Mouse (Mus musculus): ENCODE data around the gene Tmem189. TPM values are rescaled to one million over a fixed set of nuclear protein-coding genes. Genes with fewer than 3 reads are reported as not detected.

Gene Tmem189
- polyA plus RNA-seq, 1 experiment, result 288 TPM

DNA sequence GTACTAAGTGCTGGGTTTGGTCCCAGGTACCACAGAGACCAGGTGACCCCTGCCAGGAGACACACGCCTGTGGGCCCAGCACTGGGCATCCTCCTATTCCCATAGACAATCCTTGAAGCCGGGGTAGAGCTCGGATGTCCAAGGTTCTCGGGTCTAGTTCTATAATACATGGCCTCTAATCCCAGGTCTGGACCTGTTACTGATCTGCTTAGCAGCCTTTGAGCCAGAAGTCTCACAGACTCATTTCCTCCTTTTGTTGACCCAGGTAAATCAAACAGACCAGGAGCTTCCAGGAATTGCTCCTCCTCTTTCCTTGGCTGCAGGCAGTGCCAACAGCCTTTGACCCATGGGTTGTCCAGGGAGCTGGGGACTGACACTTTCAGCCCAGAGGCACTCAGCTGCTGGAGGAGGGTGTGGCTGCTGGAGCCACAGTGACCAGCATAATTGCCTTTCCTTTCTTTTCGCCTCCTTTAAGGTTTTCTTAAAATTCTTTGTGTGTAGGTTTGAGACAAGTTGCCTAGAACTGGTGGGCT, 18.5 kb downstream of the Tmem189 start:
- Histone ChIP-seq H3K27me3 (replicated peaks; ENCODE audit: control insufficient read depth, insufficient read depth, low read length) (no peaks in the 10 kb centered on the region), H3K4me3 (ENCODE audit: insufficient read depth, low read depth, low read length) (no peak overlapping the region), H3K36me3 (ENCODE audit: control insufficient read depth, insufficient read depth, low read length) (no peaks in the 10 kb centered on the region), H3K27ac (ENCODE audit: insufficient read depth, low read depth, low read length) (peak overlapping the region; percentile 90), H3K4me1 (ENCODE audit: control insufficient read depth, insufficient read depth, low read length) (peaks cover 25% of the 10 kb centered on the region)
- peak; percentile 95 for DNase-seq
- TF ChIP-seq POLR2A (IDR thresholded peaks at IDR 0.05; ENCODE audit: low read depth, low read length) (no peak), CTCF (conservative IDR thresholded peaks at IDR 0.05; ENCODE audit: insufficient read depth, insufficient read length, low read depth, low read length) (no peak)
- 43% methylated on average over 5 of the region's 5 CpGs for WGBS

DNA sequence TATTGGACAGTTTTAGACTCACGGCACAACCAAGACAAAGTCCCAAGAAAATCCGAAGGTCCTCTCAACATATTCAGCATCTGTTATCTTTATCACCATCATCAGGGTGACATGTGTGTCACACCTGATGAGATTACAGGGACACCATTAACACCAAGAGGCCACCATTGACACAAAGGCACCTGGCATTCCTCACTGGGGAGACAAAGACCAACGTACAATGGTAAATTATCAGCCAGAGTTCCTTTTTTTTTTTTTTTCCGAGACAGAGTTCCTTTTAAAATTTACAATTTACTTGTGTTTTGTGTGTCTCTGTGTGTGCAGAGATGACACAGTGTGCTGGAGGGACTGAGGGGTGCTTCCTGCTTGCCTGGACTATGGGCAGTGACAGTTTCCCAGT, 20.2 kb downstream of the Tmem189 start:
- TF ChIP-seq CTCF (conservative IDR thresholded peaks at IDR 0.05; ENCODE audit: insufficient read depth, insufficient read length, low read depth, low read length) (no peak), POLR2A (IDR thresholded peaks at IDR 0.05; ENCODE audit: low read depth, low read length) (no peak)
- H3K36me3 ChIP-seq (ENCODE audit: control insufficient read depth, insufficient read depth, low read length), result no peaks in the 10 kb centered on the region
- 44% methylated on average over 4 of the region's 4 CpGs for WGBS
- peaks cover 25% of the 10 kb centered on the region for H3K4me1 ChIP-seq (ENCODE audit: control insufficient read depth, insufficient read depth, low read length)
- DNase-seq, result peak; percentile 56
- H3K4me3 ChIP-seq (ENCODE audit: insufficient read depth, low read depth, low read length), result no peak overlapping the region
- H3K27ac ChIP-seq (ENCODE audit: insufficient read depth, low read depth, low read length), result peak overlapping the region; percentile 46
- no peaks in the 10 kb centered on the region for H3K27me3 ChIP-seq (replicated peaks; ENCODE audit: control insufficient read depth, insufficient read depth, low read length)

DNA sequence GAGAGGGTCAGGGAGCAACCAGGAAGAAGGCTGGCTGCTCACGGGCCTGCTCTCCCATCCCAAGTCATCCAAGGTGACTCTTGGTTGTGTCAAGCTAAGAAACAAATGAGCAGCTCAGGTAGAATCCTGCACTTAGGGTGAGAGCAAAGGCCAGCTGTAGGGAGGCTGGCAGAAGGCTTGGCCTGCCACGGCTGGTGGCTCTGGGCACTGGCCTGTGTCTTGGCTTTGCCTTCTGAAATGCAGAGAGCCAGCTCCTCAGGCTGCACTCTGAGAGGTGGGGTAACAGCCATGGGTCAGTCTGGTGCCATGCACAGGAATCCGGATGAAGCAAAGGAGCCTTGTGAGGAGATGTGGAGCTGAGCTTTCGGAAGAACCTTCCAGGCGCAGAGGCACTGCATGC, 21.2 kb downstream of the Tmem189 start:
- Histone ChIP-seq H3K27me3 (replicated peaks; ENCODE audit: control insufficient read depth, insufficient read depth, low read length) (no peaks in the 10 kb centered on the region), H3K4me3 (ENCODE audit: insufficient read depth, low read depth, low read length) (no peak overlapping the region), H3K36me3 (ENCODE audit: control insufficient read depth, insufficient read depth, low read length) (no peaks in the 10 kb centered on the region), H3K27ac (ENCODE audit: insufficient read depth, low read depth, low read length) (peak overlapping the region; percentile 82), H3K4me1 (ENCODE audit: control insufficient read depth, insufficient read depth, low read length) (peaks cover 25% of the 10 kb centered on the region)
- 53% methylated on average over 5 of the region's 5 CpGs for WGBS
- peak; percentile 92 for DNase-seq
- TF ChIP-seq POLR2A (IDR thresholded peaks at IDR 0.05; ENCODE audit: low read depth, low read length) (no peak), CTCF (conservative IDR thresholded peaks at IDR 0.05; ENCODE audit: insufficient read depth, insufficient read length, low read depth, low read length) (no peak)

DNA sequence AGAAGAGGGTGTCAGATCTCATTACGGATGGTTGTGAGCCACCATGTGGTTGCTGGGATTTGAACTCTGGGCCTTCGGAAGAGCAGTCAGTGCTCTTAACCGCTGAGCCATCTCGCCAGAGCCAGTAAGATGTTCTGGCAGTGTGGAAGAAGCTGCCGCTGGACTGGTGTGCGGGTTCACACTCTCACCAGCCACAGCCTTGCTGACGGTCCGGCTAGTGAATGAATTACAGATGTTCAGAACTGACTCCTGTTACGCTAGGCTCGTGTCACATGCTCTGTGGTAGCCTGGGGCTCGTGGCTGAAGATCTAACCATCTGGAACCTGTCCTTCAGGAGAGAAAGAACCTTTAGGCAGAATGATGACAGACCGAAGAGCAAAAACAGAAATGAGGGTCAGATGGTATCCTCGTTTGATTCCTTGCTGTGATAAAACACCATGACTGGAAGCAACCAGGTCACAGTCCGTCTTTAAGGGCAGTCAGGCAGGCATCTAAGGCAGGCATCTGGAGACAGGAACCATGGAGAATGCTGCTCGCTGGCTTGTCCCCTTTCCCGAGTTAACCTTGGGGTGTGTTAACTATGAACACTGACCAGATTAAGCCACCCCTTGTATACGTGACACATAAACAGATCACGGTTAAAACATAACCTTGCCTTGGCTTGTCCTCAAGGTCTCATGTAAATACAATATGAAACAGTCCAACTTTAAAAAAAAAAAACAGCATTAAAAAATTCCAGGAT, 23.5 kb downstream of the Tmem189 start:
- peak; percentile 95 for DNase-seq
- WGBS, result 46% methylated on average over 18 of the region's 18 CpGs
- Histone ChIP-seq H3K4me1 (ENCODE audit: control insufficient read depth, insufficient read depth, low read length) (peaks cover 20% of the 10 kb centered on the region), H3K27ac (ENCODE audit: insufficient read depth, low read depth, low read length) (peak overlapping the region; percentile 89), H3K36me3 (ENCODE audit: control insufficient read depth, insufficient read depth, low read length) (no peaks in the 10 kb centered on the region), H3K27me3 (replicated peaks; ENCODE audit: control insufficient read depth, insufficient read depth, low read length) (no peaks in the 10 kb centered on the region), H3K4me3 (ENCODE audit: insufficient read depth, low read depth, low read length) (no peak overlapping the region)
- no peak for TF ChIP-seq CTCF (conservative IDR thresholded peaks at IDR 0.05; ENCODE audit: insufficient read depth, insufficient read length, low read depth, low read length)

DNA sequence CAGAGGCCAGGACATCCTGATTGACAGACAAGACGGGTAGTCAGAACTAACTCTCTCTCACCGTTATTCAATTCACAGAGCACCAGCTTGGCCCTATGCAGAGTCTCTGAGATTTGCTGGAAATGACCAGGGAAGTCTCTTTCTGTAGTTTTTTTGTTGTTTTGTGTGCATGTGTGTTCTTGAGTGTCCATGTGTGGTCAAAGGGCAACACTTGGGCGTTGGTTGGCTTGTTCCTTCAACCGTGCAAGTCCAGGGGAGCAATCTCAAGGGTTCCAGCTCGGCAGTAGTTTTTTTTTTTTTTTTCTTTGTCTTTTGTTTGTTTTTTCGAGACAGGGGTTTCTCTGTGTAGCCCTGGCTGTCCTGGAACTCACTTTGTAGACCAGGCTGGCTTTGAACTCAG, 26.9 kb downstream of the Tmem189 start:
- H3K4me3 ChIP-seq (ENCODE audit: insufficient read depth, low read depth, low read length), result peak overlapping the region; percentile 51; the same call in 1 of the 2 replicates
- H3K27ac ChIP-seq (ENCODE audit: insufficient read depth, low read depth, low read length), result peak overlapping the region; percentile 58
- H3K36me3 ChIP-seq (ENCODE audit: control insufficient read depth, insufficient read depth, low read length), result no peaks in the 10 kb centered on the region
- peak; percentile 89 for DNase-seq
- 46% methylated on average over 6 of the region's 6 CpGs for WGBS
- H3K4me1 ChIP-seq (ENCODE audit: control insufficient read depth, insufficient read depth, low read length), result peaks cover 21% of the 10 kb centered on the region
- TF ChIP-seq CTCF (conservative IDR thresholded peaks at IDR 0.05; ENCODE audit: insufficient read depth, insufficient read length, low read depth, low read length) (no peak), POLR2A (IDR thresholded peaks at IDR 0.05; ENCODE audit: low read depth, low read length) (no peak)
- H3K27me3 ChIP-seq (replicated peaks; ENCODE audit: control insufficient read depth, insufficient read depth, low read length), result no peaks in the 10 kb centered on the region

DNA sequence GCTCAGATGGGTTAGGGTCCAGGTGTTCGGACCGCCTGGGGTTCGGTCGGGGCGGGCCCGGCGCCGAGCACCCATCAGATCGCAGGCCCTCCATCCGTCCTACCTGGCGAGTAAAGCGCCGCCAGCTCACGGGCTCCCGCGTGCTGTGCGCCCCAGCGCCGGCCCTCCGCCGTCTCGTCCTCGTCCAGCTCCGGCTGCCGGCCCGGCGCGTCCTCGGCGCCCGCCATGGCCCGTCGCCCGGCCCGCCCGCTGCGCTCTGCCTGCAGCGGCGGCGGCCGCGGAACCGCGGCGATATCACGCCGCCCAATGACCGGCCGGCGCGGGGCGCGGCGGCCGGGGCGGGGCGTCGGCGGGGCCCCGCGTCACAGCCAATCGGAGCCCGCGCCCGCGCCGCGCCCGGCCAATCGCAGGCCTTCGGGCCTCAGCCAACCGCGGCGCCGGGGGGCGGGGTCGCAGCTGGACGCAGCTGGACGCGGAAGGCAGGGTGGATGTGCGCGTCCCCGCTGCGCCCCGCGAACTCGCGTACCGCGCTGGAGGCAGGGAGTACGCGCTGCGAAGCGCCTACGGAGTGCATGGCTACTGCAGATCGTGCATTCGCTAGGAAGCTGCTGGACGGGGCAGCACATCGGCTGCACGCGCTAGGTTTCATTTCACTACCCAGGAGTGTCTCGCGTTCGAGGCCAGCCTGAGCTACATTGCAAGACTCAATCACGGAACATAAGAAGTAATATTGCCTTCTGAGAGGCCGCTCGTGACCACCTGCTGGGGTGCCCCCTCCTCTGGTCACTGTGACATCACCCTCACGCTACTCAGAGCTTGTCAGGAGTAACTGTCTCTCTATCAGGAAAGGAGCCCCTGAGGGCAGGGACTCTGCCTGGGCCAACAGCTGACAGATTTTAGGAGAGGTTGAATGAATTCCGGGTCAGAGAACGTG, 28.1 kb downstream of the Tmem189 start, which contains the start of gene Gm20431:
Gene Gm20431 (minus strand): TSS at position 227 of the 934 bp plus-strand sequence.
- H3K36me3 ChIP-seq (ENCODE audit: control insufficient read depth, insufficient read depth, low read length), result no peaks in the 10 kb centered on the region
- H3K27ac ChIP-seq (ENCODE audit: insufficient read depth, low read depth, low read length), result peak within 1 kb of the TSS; percentile 86
- no peaks in the 10 kb centered on the region for H3K27me3 ChIP-seq (replicated peaks; ENCODE audit: control insufficient read depth, insufficient read depth, low read length)
- peaks cover 28% of the 10 kb centered on the region for H3K4me1 ChIP-seq (ENCODE audit: control insufficient read depth, insufficient read depth, low read length)
- TF ChIP-seq POLR2A (IDR thresholded peaks at IDR 0.05; ENCODE audit: low read depth, low read length) (peak; percentile 92), CTCF (conservative IDR thresholded peaks at IDR 0.05; ENCODE audit: insufficient read depth, insufficient read length, low read depth, low read length) (no peak)
- DNase-seq, result peak; percentile 98
- H3K4me3 ChIP-seq (ENCODE audit: insufficient read depth, low read depth, low read length), result peak within 1 kb of the TSS; percentile 83
- 6% methylated on average over 110 of the region's 110 CpGs for WGBS

Measured in kidney, adult 2 months (tissue).